Mouse (Mus musculus) heart, embryonic 12.5 days (tissue): ENCODE measurements around the gene Dusp5. TPM values are rescaled to one million over a fixed set of nuclear protein-coding genes. Genes with fewer than 3 reads are reported as not detected.
"Not testable (repeated sequence)": the region's sequence is repeated elsewhere in the genome, so short reads cannot be mapped to it uniquely, and the experiment has no call there.

Source experiments
- ATAC-seq: fragments of 200-750 bp; cut with Nextera tagmentation; 2 replicates; pipeline ENCODE4 v1.8.0; 2017; ENCODE audit warnings: moderate TSS enrichment, moderate library complexity; ENCODE audit not compliant: insufficient number of reproducible peaks, low FRiP score
- H3K27ac ChIP-seq: fragments of 300-500 bp; sonication (generic); 2 replicates; pipeline ENCODE4 v1.5.1; 2016; ENCODE audit warnings: mild to moderate bottlenecking, moderate library complexity; ENCODE audit not compliant: poor library complexity, severe bottlenecking
- H3K27me3 ChIP-seq: fragments of 300-500 bp; sonication (generic); replicated peaks from 2 replicates; pipeline ENCODE4 v1.6.1; 2016; ENCODE audit warnings: mild to moderate bottlenecking, moderate library complexity
- H3K36me3 ChIP-seq: fragments of 300-500 bp; sonication (generic); 2 replicates; pipeline ENCODE4 v1.6.1; 2016; ENCODE audit warnings: mild to moderate bottlenecking, moderate library complexity
- H3K4me1 ChIP-seq: fragments of 300-500 bp; sonication (generic); replicated peaks from 2 replicates; pipeline ENCODE4 v1.6.1; 2016; ENCODE audit warnings: mild to moderate bottlenecking
- H3K4me2 ChIP-seq: fragments of 300-500 bp; sonication (generic); 2 replicates; pipeline ENCODE4 v1.6.1; 2016; ENCODE audit warnings: mild to moderate bottlenecking, moderate library complexity
- H3K4me3 ChIP-seq: fragments of 300-500 bp; sonication (generic); 2 replicates; pipeline ENCODE4 v1.5.1; 2016; ENCODE audit warnings: mild to moderate bottlenecking
- H3K9ac ChIP-seq: fragments of 300-500 bp; sonication (generic); 2 replicates; pipeline ENCODE4 v1.6.1; 2016; ENCODE audit warnings: mild to moderate bottlenecking, moderate library complexity
- H3K9me3 ChIP-seq: fragments of 300-500 bp; sonication (generic); replicated peaks from 2 replicates; pipeline ENCODE4 v1.6.1; 2016; ENCODE audit warnings: mild to moderate bottlenecking, moderate library complexity
- WGBS: fragments of 180-500 bp; shearing (Covaris S2); methylation state at CpG from one replicate; pipeline ENCODE4 v1.1.7; 2016; 5-methylcytosine and 5-hydroxymethylcytosine counted together
- polyA plus RNA-seq: library from polyadenylated mRNA; unstranded; fragments of >200 nt; fragmentation: Nextera tagmentation; extraction: Ambion mirVana; gene quantifications from 2 replicates; pipeline ENCODE4 v1.2.1, GENCODE M21; 2016

Gene Dusp5
- polyA plus RNA-seq, 1 experiment from 2014 or later = 12.4 TPM

- Histone ChIP-seq H3K4me1 (peaks cover 23% of the 10 kb centered on the region), H3K4me2 (no peak overlapping the region), H3K27ac (no peak overlapping the region), H3K4me3 (no peak overlapping the region), H3K9me3 (no peaks in the 10 kb centered on the region), H3K9ac (no peak overlapping the region), H3K27me3 (no peaks in the 10 kb centered on the region), H3K36me3 (no peaks in the 10 kb centered on the region)
- no peak for ATAC-seq
- WGBS = 75% methylated on average over 8 of the region's 8 CpGs
These were observed 29.9 kb upstream of the Dusp5 start for GRCm38 (mm10) chr19:53499049-53499448.

- WGBS = 82% methylated on average over 4 of the region's 4 CpGs
- no peaks in the 10 kb centered on the region for H3K27me3 ChIP-seq
- no peak overlapping the region for H3K27ac ChIP-seq
- no peaks in the 10 kb centered on the region for H3K9me3 ChIP-seq
- no peak overlapping the region for H3K9ac ChIP-seq
- no peak for ATAC-seq
- H3K4me3 ChIP-seq = no peak overlapping the region
- H3K36me3 ChIP-seq = no peaks in the 10 kb centered on the region
- peaks cover 23% of the 10 kb centered on the region for H3K4me1 ChIP-seq
- no peak overlapping the region for H3K4me2 ChIP-seq
These were observed 29.4 kb upstream of the Dusp5 start for GRCm38 (mm10) chr19:53499451-53499940.

GRCm38 (mm10) chr19:53500298-53501006, 28.5 kb upstream of the Dusp5 start:
- H3K4me3 ChIP-seq = no peak overlapping the region
- no peaks in the 10 kb centered on the region for H3K36me3 ChIP-seq
- no peak overlapping the region for H3K9ac ChIP-seq
- peak; percentile 59 for ATAC-seq
- 0 out of 2 replicates have a peak overlapping the region, but pooled peaks have one; percentile 41 for H3K27ac ChIP-seq
- H3K27me3 ChIP-seq = no peaks in the 10 kb centered on the region
- WGBS = 57% methylated on average over 25 of the region's 25 CpGs
- H3K9me3 ChIP-seq = no peaks in the 10 kb centered on the region
- H3K4me1 ChIP-seq = peaks cover 30% of the 10 kb centered on the region
- peak overlapping the region; percentile 2; the same call in 1 of the 2 replicates for H3K4me2 ChIP-seq

GRCm38 (mm10) chr19:53501239-53501638, 27.7 kb upstream of the Dusp5 start:
- peaks cover 36% of the 10 kb centered on the region for H3K4me1 ChIP-seq
- H3K36me3 ChIP-seq, ATAC-seq, H3K9me3 ChIP-seq, H3K9ac ChIP-seq, H3K27me3 ChIP-seq, H3K27ac ChIP-seq, H3K4me3 ChIP-seq, H3K4me2 ChIP-seq: not testable (repeated sequence)
- WGBS = 80% methylated on average over 7 of the region's 7 CpGs

GRCm38 (mm10) chr19:53501765-53502164, 27.1 kb upstream of the Dusp5 start:
- 90% methylated on average over 2 of the region's 2 CpGs for WGBS
- no peak overlapping the region for H3K27ac ChIP-seq
- no peaks in the 10 kb centered on the region for H3K27me3 ChIP-seq

GRCm38 (mm10) chr19:53502891-53503371, 26.0 kb upstream of the Dusp5 start:
- Histone ChIP-seq H3K36me3 (no peaks in the 10 kb centered on the region), H3K4me1 (peaks cover 52% of the 10 kb centered on the region), H3K9ac (no peak overlapping the region), H3K27me3 (no peaks in the 10 kb centered on the region), H3K4me3 (no peak overlapping the region), H3K27ac (no peak overlapping the region), H3K9me3 (no peaks in the 10 kb centered on the region), H3K4me2 (no peak overlapping the region)
- ATAC-seq = no peak
- WGBS = 57% methylated on average over 9 of the region's 9 CpGs

More at GRCm38 (mm10) chr19:53501765-53502164, 27.1 kb upstream of the Dusp5 start:
- ATAC-seq = no peak
- Histone ChIP-seq H3K36me3 (no peaks in the 10 kb centered on the region), H3K4me3 (no peak overlapping the region), H3K9ac (no peak overlapping the region), H3K9me3 (no peaks in the 10 kb centered on the region), H3K4me2 (no peak overlapping the region), H3K4me1 (peaks cover 40% of the 10 kb centered on the region)

- 56% methylated on average over 7 of the region's 7 CpGs for WGBS
These were observed 24.7 kb upstream of the Dusp5 start for GRCm38 (mm10) chr19:53504181-53504580.

GRCm38 (mm10) chr19:53505728-53506127, 23.2 kb upstream of the Dusp5 start:
- peak overlapping the region; percentile 27; the same call in 1 of the 2 replicates for H3K9ac ChIP-seq
- H3K9me3 ChIP-seq = no peaks in the 10 kb centered on the region
- no peaks in the 10 kb centered on the region for H3K27me3 ChIP-seq
- no peak overlapping the region for H3K4me3 ChIP-seq
- peak overlapping the region; percentile 32 for H3K4me2 ChIP-seq
- H3K36me3 ChIP-seq = no peaks in the 10 kb centered on the region
- ATAC-seq = no peak
- 45% methylated on average over 10 of the region's 10 CpGs for WGBS
- peaks cover 48% of the 10 kb centered on the region for H3K4me1 ChIP-seq
- H3K27ac ChIP-seq = peak overlapping the region; percentile 79

More at GRCm38 (mm10) chr19:53504181-53504580, 24.7 kb upstream of the Dusp5 start:
- Histone ChIP-seq H3K9me3 (no peaks in the 10 kb centered on the region), H3K36me3 (no peaks in the 10 kb centered on the region), H3K9ac (no peak overlapping the region), H3K4me1 (peaks cover 55% of the 10 kb centered on the region), H3K4me2 (no peak overlapping the region), H3K4me3 (no peak overlapping the region), H3K27me3 (no peaks in the 10 kb centered on the region), H3K27ac (no peak overlapping the region)
- no peak for ATAC-seq

- WGBS = 10% methylated on average over 8 of the region's 8 CpGs
- Histone ChIP-seq H3K9ac (no peak overlapping the region), H3K4me2 (no peak overlapping the region), H3K27ac (peak overlapping the region; percentile 66), H3K9me3 (no peaks in the 10 kb centered on the region), H3K4me3 (no peak overlapping the region), H3K27me3 (no peaks in the 10 kb centered on the region), H3K4me1 (peaks cover 46% of the 10 kb centered on the region), H3K36me3 (no peaks in the 10 kb centered on the region)
- peak; percentile 60 for ATAC-seq
These were observed 21.4 kb upstream of the Dusp5 start for GRCm38 (mm10) chr19:53507497-53507896.

- no peak for ATAC-seq
- Histone ChIP-seq H3K4me2 (no peak overlapping the region), H3K4me3 (no peak overlapping the region), H3K9ac (no peak overlapping the region), H3K4me1 (peaks cover 26% of the 10 kb centered on the region), H3K27me3 (no peaks in the 10 kb centered on the region), H3K9me3 (no peaks in the 10 kb centered on the region), H3K27ac (no peak overlapping the region), H3K36me3 (no peaks in the 10 kb centered on the region)
- WGBS = 50% methylated on average over 13 of the region's 13 CpGs
These were observed 17.5 kb upstream of the Dusp5 start for GRCm38 (mm10) chr19:53511244-53511934.

- Histone ChIP-seq H3K4me2 (no peak overlapping the region), H3K4me3 (no peak overlapping the region), H3K36me3 (no peaks in the 10 kb centered on the region), H3K9me3 (no peaks in the 10 kb centered on the region), H3K27me3 (no peaks in the 10 kb centered on the region), H3K9ac (no peak overlapping the region), H3K27ac (no peak overlapping the region), H3K4me1 (peaks cover 36% of the 10 kb centered on the region)
- 45% methylated on average over 18 of the region's 18 CpGs for WGBS
- ATAC-seq = no peak
These were observed 11.4 kb upstream of the Dusp5 start for GRCm38 (mm10) chr19:53517370-53518096.
